Mouse (Mus musculus) liver, embryonic 12.5 days (tissue): Measurements from ENCODE around the gene Dhrs7b. TPM values are rescaled to one million over a fixed set of nuclear protein-coding genes. Genes with fewer than 3 reads are reported as not detected.

Experiments
- ATAC-seq: fragments of 200-750 bp; cut with Nextera tagmentation; 2 replicates; pipeline ENCODE4 v1.8.0; 2017; ENCODE audit warnings: moderate number of reproducible peaks, mild to moderate bottlenecking, moderate library complexity
- H3K27ac ChIP-seq: fragments of 300-500 bp; sonication (generic); 2 replicates; pipeline ENCODE4 v1.5.1; 2016; ENCODE audit warnings: mild to moderate bottlenecking
- H3K27me3 ChIP-seq: fragments of 300-500 bp; sonication (generic); replicated peaks from 2 replicates; pipeline ENCODE4 v1.6.1; 2016; ENCODE audit warnings: mild to moderate bottlenecking, moderate library complexity
- H3K36me3 ChIP-seq: fragments of 300-500 bp; sonication (generic); 2 replicates; pipeline ENCODE4 v1.6.1; 2016; ENCODE audit warnings: mild to moderate bottlenecking, moderate library complexity
- H3K4me1 ChIP-seq: fragments of 300-500 bp; sonication (generic); 2 replicates; pipeline ENCODE4 v1.6.1; 2016
- H3K4me2 ChIP-seq: fragments of 300-500 bp; sonication (generic); 2 replicates; pipeline ENCODE4 v1.6.1; 2016; ENCODE audit warnings: mild to moderate bottlenecking, moderate library complexity
- H3K4me3 ChIP-seq: fragments of 300-500 bp; sonication (generic); 2 replicates; pipeline ENCODE4 v1.5.1; 2016; ENCODE audit warnings: mild to moderate bottlenecking, moderate library complexity
- H3K9ac ChIP-seq: fragments of 300-500 bp; sonication (generic); 2 replicates; pipeline ENCODE4 v1.6.1; 2016; ENCODE audit warnings: mild to moderate bottlenecking, moderate library complexity
- H3K9me3 ChIP-seq: fragments of 300-500 bp; sonication (generic); replicated peaks from 2 replicates; pipeline ENCODE4 v1.6.1; 2016; ENCODE audit warnings: mild to moderate bottlenecking, moderate library complexity
- WGBS: fragments of 180-500 bp; shearing (Covaris S2); methylation state at CpG from one replicate; pipeline ENCODE4 v1.1.7; 2016; ENCODE audit not compliant: insufficient replicate concordance; 5-methylcytosine and 5-hydroxymethylcytosine counted together
- polyA plus RNA-seq: library from polyadenylated mRNA; unstranded; fragments of >200 nt; fragmentation: Nextera tagmentation; extraction: Ambion mirVana; gene quantifications from 2 replicates; pipeline ENCODE4 v1.2.1, GENCODE M21; 2016

Dhrs7b gene
- polyA plus RNA-seq, 1 experiment from 2014 or later, result 30.4 TPM

DNA sequence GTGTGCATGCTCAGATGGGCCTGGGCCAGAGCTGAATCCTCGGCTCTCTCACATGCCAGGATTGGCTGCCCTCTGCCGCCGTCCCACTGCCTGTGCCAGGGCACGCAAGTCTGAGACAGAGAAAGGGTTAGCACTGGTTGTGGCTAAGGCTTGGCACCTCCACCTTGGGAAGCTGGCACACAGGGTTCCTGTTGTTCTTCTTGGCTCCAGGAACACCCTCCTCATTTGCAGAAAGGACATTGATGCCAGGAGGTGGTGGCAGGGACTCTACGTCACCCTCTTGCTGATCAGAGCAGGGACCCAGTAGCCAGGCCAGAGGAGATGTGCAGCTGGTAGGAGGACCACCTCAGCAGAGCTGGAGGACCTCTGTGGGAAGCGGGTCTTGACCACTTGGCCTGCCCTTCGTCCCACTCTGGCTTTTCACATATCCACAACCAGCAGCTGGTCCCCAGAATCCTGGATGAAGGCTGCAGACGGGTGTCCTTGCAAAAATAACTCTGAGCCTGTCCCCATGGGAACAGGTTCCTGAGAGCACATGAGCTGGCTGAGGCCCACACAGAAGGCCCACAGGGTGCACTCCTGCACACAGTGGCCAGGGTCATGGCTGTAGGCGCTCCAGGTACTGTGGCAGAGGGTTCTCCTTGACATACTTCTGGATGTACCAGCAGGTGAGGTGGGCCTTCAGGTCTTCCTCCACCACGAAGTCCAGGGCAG, 75.1 kb downstream of the Dhrs7b start:
- WGBS, result 75% methylated on average over 10 of the region's 10 CpGs
- ATAC-seq, result no peak
- Histone ChIP-seq H3K4me3 (no peak overlapping the region), H3K9me3 (no peaks in the 10 kb centered on the region), H3K27me3 (0 out of 2 replicates have a peak, but pooled peaks cover 8% of the 10 kb centered on the region), H3K27ac (no peak overlapping the region), H3K9ac (no peak overlapping the region), H3K4me2 (no peak overlapping the region), H3K4me1 (no peaks in the 10 kb centered on the region), H3K36me3 (peaks cover 29% of the 10 kb centered on the region)

DNA sequence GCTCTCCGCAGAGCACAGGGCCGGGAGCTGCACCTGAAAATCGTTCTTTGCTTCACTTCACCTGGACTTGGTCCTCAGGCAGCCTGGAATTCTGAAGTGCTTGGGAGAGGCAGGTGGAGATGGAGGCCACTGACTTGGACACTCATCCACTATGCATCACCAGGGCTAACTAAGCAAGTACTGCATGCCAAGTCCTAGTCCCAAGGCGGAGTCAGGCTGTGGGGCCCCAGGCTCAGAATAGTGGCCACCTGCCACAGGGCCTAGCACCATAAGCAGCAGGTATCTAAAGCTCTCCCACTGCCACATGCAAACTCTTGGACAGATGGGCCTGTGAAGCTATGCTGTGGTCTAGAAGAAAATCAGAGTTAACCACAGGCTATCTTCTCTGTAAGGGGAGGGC, 76.0 kb downstream of the Dhrs7b start:
- Histone ChIP-seq H3K27ac (no peak overlapping the region), H3K9me3 (no peaks in the 10 kb centered on the region), H3K36me3 (peaks cover 31% of the 10 kb centered on the region), H3K27me3 (0 out of 2 replicates have a peak, but pooled peaks cover 8% of the 10 kb centered on the region), H3K4me1 (peaks cover 5% of the 10 kb centered on the region), H3K9ac (no peak overlapping the region), H3K4me3 (no peak overlapping the region), H3K4me2 (no peak overlapping the region)
- no peak for ATAC-seq
- 80% methylated on average over 4 of the region's 4 CpGs for WGBS

DNA sequence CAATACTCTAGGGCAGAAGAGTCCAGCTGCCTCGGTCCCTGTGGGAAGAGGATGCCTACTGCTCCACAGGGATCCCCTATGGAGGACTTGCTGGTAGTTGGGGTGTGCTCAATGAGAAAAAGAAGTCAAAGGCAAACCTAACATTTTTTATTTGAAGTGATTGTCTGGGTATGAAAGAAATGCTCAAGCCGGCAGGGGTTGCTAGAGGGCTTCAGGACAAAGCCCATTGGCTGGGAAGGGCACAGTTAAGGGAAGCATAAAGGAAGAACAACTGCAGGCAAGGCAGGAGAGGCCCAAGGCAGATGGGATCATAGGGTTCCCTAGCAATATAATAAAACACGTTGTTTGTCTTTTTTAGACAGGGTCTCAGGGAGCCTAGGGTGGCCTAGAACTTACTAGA, 77.6 kb downstream of the Dhrs7b start:
- H3K4me1 ChIP-seq, result peaks cover 21% of the 10 kb centered on the region
- no peak overlapping the region for H3K9ac ChIP-seq
- no peaks in the 10 kb centered on the region for H3K9me3 ChIP-seq
- H3K4me2 ChIP-seq, result no peak overlapping the region
- 0 out of 2 replicates have a peak, but pooled peaks cover 11% of the 10 kb centered on the region for H3K27me3 ChIP-seq
- H3K36me3 ChIP-seq, result peaks cover 31% of the 10 kb centered on the region
- H3K4me3 ChIP-seq, result no peak overlapping the region
- ATAC-seq, result no peak
- H3K27ac ChIP-seq, result no peak overlapping the region
- 60% methylated on average over 3 of the region's 3 CpGs for WGBS

DNA sequence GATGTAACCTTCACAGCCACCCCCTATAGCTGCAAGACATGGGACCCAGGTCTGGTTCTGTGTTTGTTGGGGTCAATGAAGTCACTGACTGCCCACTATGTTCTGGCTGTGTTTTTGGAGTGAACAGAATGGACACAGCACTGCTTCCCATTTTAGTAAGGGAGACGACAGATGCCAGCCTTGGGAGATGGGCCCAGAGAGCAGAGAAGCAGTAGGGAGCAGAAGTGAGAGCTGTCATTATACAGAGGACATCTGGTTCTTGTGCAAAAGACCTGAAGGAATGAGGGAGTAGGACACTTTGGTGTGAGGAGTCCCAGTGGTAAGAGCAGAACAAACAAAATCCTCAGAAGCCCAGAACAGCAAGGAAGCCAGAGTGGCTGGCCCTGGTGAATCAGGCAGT, 79.2 kb downstream of the Dhrs7b start:
- no peak for ATAC-seq
- Histone ChIP-seq H3K27ac (no peak overlapping the region), H3K4me2 (no peak overlapping the region), H3K36me3 (peaks cover 25% of the 10 kb centered on the region), H3K9me3 (no peaks in the 10 kb centered on the region), H3K27me3 (0 out of 2 replicates have a peak, but pooled peaks cover 7% of the 10 kb centered on the region), H3K4me3 (no peak overlapping the region), H3K9ac (no peak overlapping the region), H3K4me1 (peaks cover 30% of the 10 kb centered on the region)
- WGBS, result 68% methylated on average over 1 of the region's 1 CpGs

Other genes with a start within 250 kb of the Dhrs7b start
- gene Llgl1, start 130.9 kb upstream of the Dhrs7b start, polyA plus RNA-seq, result 20.2 and 22.1 TPM in 2 replicates
- 41.7 and 43.1 TPM in 2 replicates for gene Flii, start 103.4 kb upstream of the Dhrs7b start, polyA plus RNA-seq
- 4.4 and 4.5 TPM in 2 replicates for gene Mief2, start 102.2 kb upstream of the Dhrs7b start, polyA plus RNA-seq
- 10.3 and 10.9 TPM in 2 replicates for gene Top3a, start 53.3 kb upstream of the Dhrs7b start, polyA plus RNA-seq
- 4.2 and 4.3 TPM in 2 replicates for gene Smcr8, start 53.1 kb upstream of the Dhrs7b start, polyA plus RNA-seq
- 60.5 and 70.9 TPM in 2 replicates for gene Shmt1, start 18.9 kb upstream of the Dhrs7b start, polyA plus RNA-seq
- 38.1 and 40.0 TPM in 2 replicates for gene Tmem11, start 48.6 kb downstream of the Dhrs7b start, polyA plus RNA-seq
- 9.3 and 9.6 TPM in 2 replicates for gene Natd1, start 84.1 kb downstream of the Dhrs7b start, polyA plus RNA-seq
- 170 and 173 TPM in 2 replicates for gene Map2k3, start 101.4 kb downstream of the Dhrs7b start, polyA plus RNA-seq
- 0.07 TPM in 1 of 2 replicates, not detected in the other for gene Kcnj12, start 191.9 kb downstream of the Dhrs7b start, polyA plus RNA-seq